In the genomic region with DNA sequence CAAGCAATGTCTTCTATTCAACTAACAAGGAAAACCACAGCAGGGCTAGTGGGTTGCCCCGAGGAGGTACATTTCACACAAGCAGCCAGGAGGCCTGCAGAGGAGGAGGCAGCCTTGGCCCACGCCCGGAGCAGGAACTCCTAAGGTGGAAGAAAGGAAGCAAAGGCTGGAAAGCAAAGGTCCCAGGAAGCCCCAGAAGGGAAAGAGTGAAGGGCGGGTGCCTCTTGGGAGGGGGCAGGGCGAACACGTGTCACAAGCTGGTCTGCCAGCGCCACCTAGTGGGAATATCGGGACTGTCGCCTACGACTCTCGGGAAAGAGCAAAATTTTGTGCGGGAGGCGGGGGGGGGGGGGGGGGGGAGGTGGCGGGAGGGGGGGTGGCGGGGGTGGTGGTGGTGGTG, we compare ENCODE assay signal across 7 mouse cellular contexts.
A peak's percentile ranks its signal among the peaks of the same experiment; 100 is the strongest.
DNase-seq lines count a peak whose midpoint lies in the region; ATAC-seq and TF ChIP-seq lines count a peak whose summit lies in the region.

No protein-coding gene starts in this region.

- H3K4me3 ChIP-seq in embryonic facial prominence, embryonic 11.5 days (ENCODE audit: low read depth, low read length): no peak overlapping the region
- H3K4me3 ChIP-seq in heart, embryonic 15.5 days: peak overlapping the region; percentile 24
- H3K4me3 ChIP-seq in liver, adult 2 months (ENCODE audit: insufficient read depth, low read depth, low read length): no peak overlapping the region
- peak overlapping the region; percentile 14; the same call in 1 of the 2 replicates for H3K4me3 ChIP-seq in neural tube, embryonic 13.5 days

- no peak for TF ChIP-seq POLR2A in liver, adult 2 months (IDR thresholded peaks at IDR 0.05; ENCODE audit: extremely low read depth, insufficient read depth, low read length)

- H3K4me1 ChIP-seq in embryonic facial prominence, embryonic 11.5 days (ENCODE audit: control insufficient read depth, insufficient read depth, low read length): no peaks in the 10 kb centered on the region
- 0 out of 2 replicates have a peak, but pooled peaks cover 2% of the 10 kb centered on the region for H3K4me1 ChIP-seq in heart, embryonic 15.5 days (replicated peaks)
- H3K4me1 ChIP-seq in liver, adult 2 months (ENCODE audit: control insufficient read depth, insufficient read depth, low read length): no peaks in the 10 kb centered on the region
- peaks cover 17% of the 10 kb centered on the region; the same call in 1 of the 2 replicates for H3K4me1 ChIP-seq in neural tube, embryonic 13.5 days (replicated peaks)

- H3K9ac ChIP-seq in embryonic facial prominence, embryonic 11.5 days (replicated peaks; ENCODE audit: low read length): peak overlapping the region; percentile 46; the same call in 1 of the 2 replicates
- H3K9ac ChIP-seq in heart, embryonic 15.5 days: no peak overlapping the region
- H3K9ac ChIP-seq in liver, adult 2 months (ENCODE audit: low read depth, low read length): no peak overlapping the region
- H3K9ac ChIP-seq in neural tube, embryonic 13.5 days: 0 out of 2 replicates have a peak overlapping the region, but pooled peaks have one; percentile 41

- H3K79me2 ChIP-seq in liver, adult 2 months (ENCODE audit: control insufficient read depth, insufficient read depth, low read length): no peaks in the 10 kb centered on the region

- ATAC-seq in embryonic facial prominence, embryonic 11.5 days (replicated peaks; ENCODE audit: insufficient number of reproducible peaks, low FRiP score, low TSS enrichment, low read depth): no peak
- no peak for ATAC-seq in heart, embryonic 15.5 days (replicated peaks; ENCODE audit: insufficient number of reproducible peaks, insufficient read depth, low FRiP score, low read depth)
- peak; percentile 56; the same call in 1 of the 2 replicates for ATAC-seq in neural tube, embryonic 13.5 days (ENCODE audit: low read depth)

- DNase-seq in adrenal gland, postnatal 4 days (ENCODE audit: low spot score in 2 of 2): peak; percentile 13 to 29
- DNase-seq in embryonic facial prominence, embryonic 11.5 days (ENCODE audit: low spot score): peak; percentile 85
- peak; percentile 65 to 72 for DNase-seq in kidney, postnatal 25 days
- DNase-seq in liver, adult 2 months (ENCODE audit: extremely low read depth, low read depth, low spot score): peak; percentile 12
- peak; percentile 63 for DNase-seq in urinary bladder, postnatal 14 days (ENCODE audit: low spot score)

- peak; percentile 77 for TF ChIP-seq CTCF in liver, adult 2 months (IDR thresholded peaks at IDR 0.05; ENCODE audit: low read depth, low read length)

- H3K27ac ChIP-seq in embryonic facial prominence, embryonic 11.5 days (replicated peaks; ENCODE audit: low read depth, low read length): no peak overlapping the region
- no peak overlapping the region for H3K27ac ChIP-seq in heart, embryonic 15.5 days
- H3K27ac ChIP-seq in liver, adult 2 months (replicated peaks; ENCODE audit: insufficient read depth, low read depth, low read length): no peak overlapping the region
- peak overlapping the region; percentile 64 for H3K27ac ChIP-seq in neural tube, embryonic 13.5 days (replicated peaks)

- H3K9me3 ChIP-seq in embryonic facial prominence, embryonic 11.5 days (replicated peaks; ENCODE audit: control insufficient read depth, low read length): no peaks in the 10 kb centered on the region
- no peaks in the 10 kb centered on the region for H3K9me3 ChIP-seq in heart, embryonic 15.5 days (replicated peaks)
- no peaks in the 10 kb centered on the region for H3K9me3 ChIP-seq in neural tube, embryonic 13.5 days

- no peaks in the 10 kb centered on the region for H3K36me3 ChIP-seq in embryonic facial prominence, embryonic 11.5 days (replicated peaks; ENCODE audit: control insufficient read depth, insufficient read depth, low read depth, low read length)
- no peaks in the 10 kb centered on the region for H3K36me3 ChIP-seq in heart, embryonic 15.5 days
- no peaks in the 10 kb centered on the region for H3K36me3 ChIP-seq in liver, adult 2 months (ENCODE audit: control insufficient read depth, insufficient read depth, low read length)
- no peaks in the 10 kb centered on the region for H3K36me3 ChIP-seq in neural tube, embryonic 13.5 days

- peak overlapping the region; percentile 25; the same call in 1 of the 2 replicates for H3K4me2 ChIP-seq in embryonic facial prominence, embryonic 11.5 days (ENCODE audit: low read depth, low read length)
- H3K4me2 ChIP-seq in heart, embryonic 15.5 days: peak overlapping the region; percentile 51
- peak overlapping the region; percentile 49 for H3K4me2 ChIP-seq in neural tube, embryonic 13.5 days

- WGBS in embryonic facial prominence, embryonic 11.5 days: 3% methylated on average over 7 of the region's 15 CpGs
- 5% methylated on average over 11 of the region's 15 CpGs for WGBS in heart, embryonic 15.5 days
- 8% methylated on average over 7 of the region's 15 CpGs for WGBS in liver, adult 2 months
- 1% methylated on average over 11 of the region's 15 CpGs for WGBS in neural tube, embryonic 13.5 days

- H3K27me3 ChIP-seq in embryonic facial prominence, embryonic 11.5 days (ENCODE audit: control insufficient read depth, insufficient read depth, low read length): no peaks in the 10 kb centered on the region
- no peaks in the 10 kb centered on the region for H3K27me3 ChIP-seq in heart, embryonic 15.5 days
- H3K27me3 ChIP-seq in liver, adult 2 months (ENCODE audit: control insufficient read depth, insufficient read depth, low read length): no peaks in the 10 kb centered on the region
- peaks cover 3% of the 10 kb centered on the region; the same call in 1 of the 2 replicates for H3K27me3 ChIP-seq in neural tube, embryonic 13.5 days

Comparison
In these comparisons a context has a peak if more than half of its experiments do, and no peak if none do; other contexts are left out.
1. DNase-seq: peak in every context shown above with its lines; median percentile 85 in embryonic facial prominence, embryonic 11.5 days; 68 in kidney, postnatal 25 days; 63 in urinary bladder, postnatal 14 days; 21 in adrenal gland, postnatal 4 days; 12 in liver, adult 2 months.
2. H3K4me3 ChIP-seq: peak in heart, embryonic 15.5 days (single experiment) and neural tube, embryonic 13.5 days (single experiment); none in embryonic facial prominence, embryonic 11.5 days (single experiment) and liver, adult 2 months (single experiment).
3. H3K9ac ChIP-seq: peak in embryonic facial prominence, embryonic 11.5 days (single experiment) and neural tube, embryonic 13.5 days (single experiment); none in heart, embryonic 15.5 days (single experiment) and liver, adult 2 months (single experiment).
4. Peak in every context shown above with its lines, with median percentiles within 50 percentile points of each other: H3K4me2 ChIP-seq.